Mouse (Mus musculus) heart, postnatal 0 days (tissue): Measurements from ENCODE around the gene Olfr1445.

ENCODE experiments used
- CTCF ChIP-seq: IDR thresholded peaks from 2 replicates; pipeline ENCODE4 v1.5.1; 2016; ENCODE audit warnings: antibody characterized with exemption, control low read depth, low read depth
- EP300 ChIP-seq: IDR thresholded peaks from 2 replicates; pipeline ENCODE4 v1.6.1; 2016; ENCODE audit warnings: antibody characterized with exemption, low read depth

GRCm38 (mm10) chr19:12846382-12846781 is 37.3 kb upstream of the Olfr1445 start, which contains the start of gene Gm5244:
- TF ChIP-seq CTCF (no peak), EP300 (no peak)
